9 mouse cellular contexts compared by ENCODE assay signal in genomic region chr9:65372449-65372848, GRCm38 (mm10). TPM values are rescaled to one million over a fixed set of nuclear protein-coding genes. Genes with fewer than 3 reads are reported as not detected.
A peak's percentile ranks its signal among the peaks of the same experiment; 100 is the strongest.
DNase-seq lines count a peak whose midpoint lies in the region.
"Had no signal": no experiment of that assay in that cellular context is flagged by ENCODE, and none has a peak within 500 bp of the region (broad histone marks: within the 10 kb centered on the region; RNA-seq: fewer than 3 reads in every experiment).

No protein-coding gene starts in this region.

- DNase-seq in gastrocnemius, postnatal 10 days = peak; percentile 55
- DNase-seq in gastrocnemius, postnatal 4 days (ENCODE audit: low spot score in 2 of 2) = no peak
- peak; percentile 46 for DNase-seq in right cerebral cortex, postnatal 14 days
- DNase-seq in right cerebral cortex, postnatal 25 days = no peak
- peak; percentile 82 for DNase-seq in kidney, postnatal 10 days
- peak; percentile 71 for DNase-seq in thymus, postnatal 14 days
- DNase-seq in spleen, adult 12 weeks (ENCODE audit: low spot score) = no peak
- DNase-seq in yolk sac, embryonic 10.5 days (ENCODE audit: low spot score) = no peak

RNA-seq across cellular contexts. Expression of gene Ubap1l, which starts 11.6 kb away (rescaled TPM):
- 1 to 10 TPM in 1 of 2 experiments, under 1 TPM in 1; 0.52 to 1.1 TPM for total RNA-seq in gastrocnemius, postnatal 10 days (2021)
- total RNA-seq in gastrocnemius, postnatal 4 days (2021) = under 1 TPM; 0.44 to 0.66 TPM

RNA-seq across cellular contexts. Expression of gene Kbtbd13, which starts 19.0 kb away (rescaled TPM):
- 10 to 100 TPM in 1 of 2 experiments, 1 to 10 TPM in 1; 8.9 to 10.7 TPM for total RNA-seq in gastrocnemius, postnatal 10 days (2021)
- 10 to 100 TPM; 10.2 to 10.6 TPM for total RNA-seq in gastrocnemius, postnatal 4 days (2021)

RNA-seq across cellular contexts. Expression of gene Rasl12, which starts 25.9 kb away (rescaled TPM):
- total RNA-seq in gastrocnemius, postnatal 10 days (2021) = 10 to 100 TPM in 1 of 2 experiments, 1 to 10 TPM in 1; 7.2 to 11.5 TPM
- total RNA-seq in gastrocnemius, postnatal 4 days (2021) = 1 to 10 TPM; 8.7 to 9.2 TPM

RNA-seq across cellular contexts. Expression of gene Pdcd7, which starts 26.5 kb away (rescaled TPM):
- 10 to 100 TPM; 11.2 to 13.9 TPM for total RNA-seq in gastrocnemius, postnatal 10 days (2021)
- total RNA-seq in gastrocnemius, postnatal 4 days (2021) = 10 to 100 TPM; 14.0 to 14.5 TPM

RNA-seq across cellular contexts. Expression of gene Slc51b, which starts 50.3 kb away (rescaled TPM):
- total RNA-seq in gastrocnemius, postnatal 10 days (2021) = not detected
- not detected for total RNA-seq in gastrocnemius, postnatal 4 days (2021)
- total RNA-seq: gastrocnemius, postnatal 36 days had no signal

Comparison
In these comparisons a context has a peak if more than half of its experiments do, and no peak if none do; other contexts are left out.
1. DNase-seq: peak in gastrocnemius, postnatal 10 days (single experiment), right cerebral cortex, postnatal 14 days (single experiment), kidney, postnatal 10 days (single experiment) and thymus, postnatal 14 days (single experiment); none in gastrocnemius, postnatal 4 days (0 of 2), right cerebral cortex, postnatal 25 days (single experiment), spleen, adult 12 weeks (single experiment) and yolk sac, embryonic 10.5 days (single experiment).